Mouse (Mus musculus) spleen, adult 2 months (tissue): ENCODE measurements around the gene Shc2.

Experiments used
- CTCF ChIP-seq: fragments of 200-500 bp; IDR thresholded peaks from 2 replicates; pipeline ENCODE4 v1.5.1; 2011; ENCODE audit warnings: mild to moderate bottlenecking, inconsistent platforms; ENCODE audit not compliant: insufficient read depth, insufficient read length, insufficient replicate concordance; ENCODE audit errors: extremely low read depth
- POLR2A ChIP-seq: fragments of 200-500 bp; IDR thresholded peaks from 2 replicates; pipeline ENCODE4 v1.6.1; 2011; ENCODE audit warnings: low read depth, low read length, inconsistent platforms

DNA sequence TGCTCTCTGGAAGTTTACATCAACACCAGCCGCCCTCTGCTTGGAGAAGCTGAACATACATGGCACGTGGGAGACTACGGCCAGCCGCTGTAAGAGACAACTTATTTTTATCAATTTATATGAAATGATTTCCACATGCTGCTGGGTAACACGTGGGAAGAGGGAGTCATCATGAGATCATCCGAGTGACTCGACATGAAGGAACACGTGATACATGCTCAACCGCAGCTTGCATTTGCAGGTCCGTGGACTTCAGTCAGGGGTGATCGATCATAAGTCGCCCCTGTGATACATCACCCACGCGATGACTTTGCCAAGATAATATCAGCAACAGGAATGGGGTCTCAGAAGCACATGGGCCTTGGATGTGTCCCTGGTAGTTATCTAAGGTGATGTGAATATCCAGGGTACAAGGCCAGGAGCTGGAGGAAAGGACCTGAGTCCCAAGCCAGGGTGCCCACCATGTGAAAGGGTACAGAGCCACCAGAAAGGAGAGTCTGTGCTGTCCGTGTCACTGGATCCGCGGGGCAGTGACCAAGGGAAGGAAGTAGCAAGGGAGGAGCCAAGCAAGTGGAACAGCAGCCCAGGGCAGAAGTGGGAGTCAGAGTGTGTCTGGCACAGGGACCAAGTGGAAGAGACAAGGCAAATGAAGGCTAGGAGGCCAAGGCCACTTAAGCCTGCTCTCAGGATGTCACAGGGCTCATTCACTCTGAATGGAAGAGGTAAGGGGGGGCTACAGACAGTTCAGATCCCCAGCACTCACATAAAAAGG, 4.5 kb downstream of the Shc2 start:
- TF ChIP-seq CTCF: no peak
- no peak for TF ChIP-seq POLR2A
